Mouse (Mus musculus) midbrain, embryonic 16.5 days (tissue): ENCODE results near the gene Cd300c. TPM values are rescaled to one million over a fixed set of nuclear protein-coding genes. Genes with fewer than 3 reads are reported as not detected.

ENCODE experiments used
- ATAC-seq: fragments of 200-750 bp; cut with Nextera tagmentation; 2 replicates; pipeline ENCODE4 v1.8.0; 2017; ENCODE audit warnings: moderate TSS enrichment
- H3K27ac ChIP-seq: fragments of 300-500 bp; sonication (generic); 2 replicates; pipeline ENCODE4 v1.5.1; 2014; ENCODE audit warnings: mild to moderate bottlenecking, low read length, mixed read lengths
- H3K27me3 ChIP-seq: fragments of 300-500 bp; sonication (generic); 2 replicates; pipeline ENCODE4 v1.6.1; 2014; ENCODE audit warnings: low read depth, low read length, mixed read lengths; ENCODE audit not compliant: control insufficient read depth, insufficient read depth
- H3K36me3 ChIP-seq: fragments of 300-500 bp; sonication (generic); 2 replicates; pipeline ENCODE4 v1.6.1; 2014; ENCODE audit warnings: mild to moderate bottlenecking, low read length, moderate library complexity, mixed read lengths; ENCODE audit not compliant: control insufficient read depth, insufficient read depth
- H3K4me1 ChIP-seq: fragments of 300-500 bp; sonication (generic); 2 replicates; pipeline ENCODE4 v1.6.1; 2014; ENCODE audit warnings: mild to moderate bottlenecking, low read length, mixed read lengths; ENCODE audit not compliant: control insufficient read depth, insufficient read depth
- H3K4me2 ChIP-seq: fragments of 300-500 bp; sonication (generic); 2 replicates; pipeline ENCODE4 v1.6.1; 2014; ENCODE audit warnings: mild to moderate bottlenecking, low read length, mixed read lengths
- H3K4me3 ChIP-seq: fragments of 300-500 bp; sonication (generic); 2 replicates; pipeline ENCODE4 v1.5.1; 2014; ENCODE audit warnings: low read depth, mild to moderate bottlenecking, low read length, moderate library complexity, mixed read lengths
- H3K9ac ChIP-seq: fragments of 300-500 bp; sonication (generic); 2 replicates; pipeline ENCODE4 v1.6.1; 2014; ENCODE audit warnings: low read depth, low read length, mixed read lengths
- H3K9me3 ChIP-seq: fragments of 300-500 bp; sonication (generic); replicated peaks from 2 replicates; pipeline ENCODE4 v1.6.1; 2014; ENCODE audit warnings: mild to moderate bottlenecking, low read length, mixed read lengths; ENCODE audit not compliant: control insufficient read depth, poor library complexity, severe bottlenecking
- WGBS: fragments of 180-500 bp; shearing (Covaris S2); extraction: QIAGEN DNeasy Blood & Tissue Kit; methylation state at CpG from one replicate; pipeline ENCODE4 v1.1.7; 2014; 5-methylcytosine and 5-hydroxymethylcytosine counted together
- polyA plus RNA-seq: library from polyadenylated mRNA; unstranded; fragments of >200 nt; fragmentation: Nextera tagmentation; extraction: Ambion mirVana; gene quantifications from 2 replicates; pipeline ENCODE4 v1.2.1, GENCODE M21; 2015

Gene Cd300c
- polyA plus RNA-seq, 1 experiment from 2014 or later: not detected

GRCm38 (mm10) chr11:114908086-114908485, 60.9 kb downstream of the Cd300c start:
- Histone ChIP-seq H3K9me3 (no peaks in the 10 kb centered on the region), H3K27me3 (no peaks in the 10 kb centered on the region), H3K4me1 (no peaks in the 10 kb centered on the region), H3K9ac (no peak overlapping the region), H3K4me3 (no peak overlapping the region), H3K27ac (no peak overlapping the region), H3K4me2 (no peak overlapping the region), H3K36me3 (no peaks in the 10 kb centered on the region)
- WGBS: 57% methylated on average over 4 of the region's 4 CpGs
- no peak for ATAC-seq

- Histone ChIP-seq H3K9ac (no peak overlapping the region), H3K27me3 (no peaks in the 10 kb centered on the region), H3K9me3 (no peaks in the 10 kb centered on the region), H3K36me3 (no peaks in the 10 kb centered on the region), H3K4me1 (no peaks in the 10 kb centered on the region), H3K27ac (no peak overlapping the region), H3K4me2 (no peak overlapping the region), H3K4me3 (no peak overlapping the region)
- 84% methylated on average over 4 of the region's 4 CpGs for WGBS
- ATAC-seq: no peak
Observed at GRCm38 (mm10) chr11:114907567-114907966, 61.4 kb downstream of the Cd300c start.

Other genes starting within 250 kb of the Cd300c start
- 2.2 and 3.1 TPM in 2 replicates for gene Dnaic2, start 241.7 kb downstream of the Cd300c start, polyA plus RNA-seq
- gene Kif19a, start 203.8 kb downstream of the Cd300c start, polyA plus RNA-seq: 0.47 and 0.67 TPM in 2 replicates
- gene Btbd17, start 173.2 kb downstream of the Cd300c start, polyA plus RNA-seq: 19.6 and 20.6 TPM in 2 replicates
- not detected in 2 replicates for gene Gpr142, start 170.2 kb downstream of the Cd300c start, polyA plus RNA-seq
- gene Gprc5c, start 118.0 kb downstream of the Cd300c start, polyA plus RNA-seq: 5.4 and 7.4 TPM in 2 replicates
- 1.2 and 1.3 TPM in 2 replicates for gene Cd300a, start 79.1 kb downstream of the Cd300c start, polyA plus RNA-seq
- 0.07 TPM in 1 of 2 replicates, not detected in the other for gene Cd300lb, start 34.8 kb downstream of the Cd300c start, polyA plus RNA-seq
- not detected in 2 replicates for gene Cd300ld, start 20.8 kb upstream of the Cd300c start, polyA plus RNA-seq
- gene Cd300c2, start 32.7 kb upstream of the Cd300c start, polyA plus RNA-seq: 0.94 and 0.95 TPM in 2 replicates
- not detected in 2 replicates for gene Cd300ld2, start 47.0 kb upstream of the Cd300c start, polyA plus RNA-seq
- not detected in 2 replicates for gene Cd300ld4, start 57.9 kb upstream of the Cd300c start, polyA plus RNA-seq
- gene Cd300ld5, start 68.6 kb upstream of the Cd300c start, polyA plus RNA-seq: not detected in 2 replicates
- not detected in 2 replicates for gene Cd300ld3, start 79.3 kb upstream of the Cd300c start, polyA plus RNA-seq
- gene Cd300e, start 93.0 kb upstream of the Cd300c start, polyA plus RNA-seq: 0.11 TPM in 1 of 2 replicates, not detected in the other
- gene Rab37, start 122.3 kb upstream of the Cd300c start, polyA plus RNA-seq: 1.0 TPM in 2 replicates
- 0.34 TPM in 1 of 2 replicates, not detected in the other for gene Cd300lf, start 164.8 kb upstream of the Cd300c start, polyA plus RNA-seq
- 47.5 and 57.5 TPM in 2 replicates for gene Slc9a3r1, start 194.2 kb upstream of the Cd300c start, polyA plus RNA-seq
- gene Tmem104, start 218.3 kb upstream of the Cd300c start, polyA plus RNA-seq: 12.5 and 14.9 TPM in 2 replicates
- gene Nat9, start 218.7 kb upstream of the Cd300c start, polyA plus RNA-seq: 23.2 and 23.9 TPM in 2 replicates